Mouse (Mus musculus): ENCODE data around the gene Zfp600.
"Not testable (repeated sequence)": the region's sequence is repeated elsewhere in the genome, so short reads cannot be mapped to it uniquely, and the experiment has no call there.

Zfp600 gene

DNA sequence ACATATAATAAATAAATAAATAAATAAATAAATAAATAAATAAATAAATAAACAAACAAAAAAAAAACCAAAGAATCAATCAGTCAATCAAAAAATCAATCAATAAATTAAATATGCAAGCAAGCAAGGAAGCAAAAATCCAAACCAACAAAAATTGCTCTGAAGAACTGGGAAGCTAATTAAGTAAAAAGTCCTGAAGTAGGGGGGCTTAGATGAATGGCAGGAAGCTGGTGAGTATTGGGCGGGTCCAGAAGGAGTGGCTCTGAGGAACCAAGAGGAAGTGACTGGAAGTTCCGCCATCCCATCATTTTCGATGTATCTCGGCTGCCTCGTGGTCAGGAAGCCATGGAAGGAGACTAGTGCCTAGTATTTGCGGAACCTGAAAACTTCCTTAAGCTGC, at the start of gene Zfp600:
Zfp600 (plus strand) TSS at position 301 of the 400 bp plus-strand sequence.
- DNase-seq (ENCODE audit: extremely low read depth, low read depth, low spot score), result not testable (repeated sequence)

DNA sequence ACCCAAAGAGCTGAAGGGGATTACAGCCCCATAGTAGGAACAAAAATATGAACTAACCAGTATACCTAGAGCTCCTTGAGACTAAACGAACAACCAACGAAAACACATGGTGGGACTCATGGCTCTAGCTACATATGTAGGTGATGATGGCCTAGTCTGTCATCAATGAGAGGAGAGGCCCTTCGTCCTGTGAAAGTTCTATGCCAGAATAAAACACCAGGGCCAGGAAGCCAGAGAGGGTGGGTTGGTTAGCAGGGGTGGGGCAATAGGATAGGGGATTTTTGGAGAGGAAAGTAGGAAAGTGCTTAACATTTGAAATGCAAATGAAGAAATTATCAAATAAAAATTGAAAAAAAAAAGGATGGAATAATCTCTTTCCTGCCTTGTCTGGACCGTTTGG, 6.3 kb downstream of the Zfp600 start:
- not testable (repeated sequence) for DNase-seq (ENCODE audit: extremely low read depth, low read depth, low spot score)

DNA sequence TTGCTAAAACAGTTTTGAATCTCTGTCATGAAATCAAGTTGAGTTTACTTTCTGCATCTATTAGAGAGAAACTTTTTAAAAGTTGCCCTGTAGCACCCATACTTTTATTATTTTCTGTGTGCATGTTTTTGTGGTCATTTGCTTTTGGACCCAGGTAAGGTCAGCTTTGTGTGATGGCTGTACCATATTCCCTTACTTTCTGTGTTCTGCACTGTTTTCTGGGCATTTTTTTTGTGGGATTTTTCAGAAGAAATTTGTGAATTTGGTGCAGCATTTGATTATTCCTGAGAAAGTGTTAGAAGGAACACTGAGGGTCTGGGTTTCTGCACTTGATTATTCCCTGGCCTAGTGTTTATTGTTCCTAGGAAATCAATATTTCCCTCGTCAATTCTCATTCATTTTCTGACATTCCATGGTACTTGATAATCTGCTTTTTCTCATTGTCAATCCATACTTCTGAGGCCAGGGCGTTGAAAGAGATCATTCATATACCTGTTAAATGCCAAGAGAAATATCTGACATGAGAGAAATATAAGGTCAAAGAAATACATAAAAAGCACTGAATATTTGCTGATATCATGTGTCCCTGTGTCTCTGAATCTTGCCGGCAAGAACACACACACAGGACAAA, 10.7 kb downstream of the Zfp600 start:
- DNase-seq (ENCODE audit: extremely low read depth, low read depth, low spot score), result not testable (repeated sequence)

DNA sequence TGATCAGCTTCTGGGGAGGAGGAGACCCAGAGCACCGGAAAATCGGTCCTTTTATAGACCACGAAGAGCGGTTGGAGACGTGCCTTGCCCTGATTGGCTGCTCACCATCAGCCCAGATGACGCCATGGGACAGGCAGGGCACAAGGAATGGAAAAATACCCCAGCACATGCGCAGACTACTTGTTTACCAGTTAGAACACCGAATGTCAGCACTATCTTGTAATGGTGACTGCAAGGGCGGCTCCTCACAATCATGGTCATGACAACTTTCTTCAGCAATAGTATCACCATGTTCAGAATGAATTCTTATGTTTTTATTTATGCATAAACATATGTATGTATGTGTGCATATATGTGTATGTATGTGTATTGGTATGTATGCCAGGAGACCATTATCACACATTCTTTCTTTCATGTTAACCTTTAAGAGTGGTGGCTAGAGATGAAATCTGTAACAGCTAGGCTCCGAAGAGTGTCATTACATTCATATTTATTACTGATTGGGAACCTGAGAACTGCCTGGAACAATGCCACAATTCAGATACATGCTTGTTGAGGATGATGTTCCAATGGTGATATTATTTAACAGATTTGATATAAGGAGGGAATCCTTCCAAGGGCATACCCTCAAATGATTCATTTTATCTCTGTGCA, 11.4 kb downstream of the Zfp600 start:
- DNase-seq (ENCODE audit: extremely low read depth, low read depth, low spot score), result not testable (repeated sequence)

DNA sequence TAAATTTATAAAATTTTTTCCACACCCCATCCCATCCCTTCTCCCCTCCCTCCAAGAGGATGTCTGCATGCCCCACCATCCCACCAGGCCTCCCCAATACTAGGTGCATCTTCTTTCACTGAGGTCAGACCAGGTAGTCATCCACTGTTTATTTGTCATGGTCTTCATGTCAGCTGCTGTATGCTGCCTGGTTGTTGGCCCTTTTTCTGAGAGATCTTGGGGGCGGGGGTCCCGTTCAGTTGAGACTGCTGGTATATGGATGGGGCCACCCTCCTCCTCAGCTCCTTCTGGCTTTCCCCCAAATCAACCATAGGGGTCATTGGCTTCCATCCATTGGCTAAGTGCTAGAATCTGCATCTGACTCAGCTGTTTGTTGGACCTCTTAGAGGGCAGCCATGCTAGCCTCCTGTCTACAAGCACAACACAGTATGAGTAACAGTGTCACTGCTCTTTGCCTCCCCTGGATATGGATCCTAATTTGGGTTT, 12.1 kb downstream of the Zfp600 start:
- DNase-seq (ENCODE audit: extremely low read depth, low read depth, low spot score), result not testable (repeated sequence)

DNA sequence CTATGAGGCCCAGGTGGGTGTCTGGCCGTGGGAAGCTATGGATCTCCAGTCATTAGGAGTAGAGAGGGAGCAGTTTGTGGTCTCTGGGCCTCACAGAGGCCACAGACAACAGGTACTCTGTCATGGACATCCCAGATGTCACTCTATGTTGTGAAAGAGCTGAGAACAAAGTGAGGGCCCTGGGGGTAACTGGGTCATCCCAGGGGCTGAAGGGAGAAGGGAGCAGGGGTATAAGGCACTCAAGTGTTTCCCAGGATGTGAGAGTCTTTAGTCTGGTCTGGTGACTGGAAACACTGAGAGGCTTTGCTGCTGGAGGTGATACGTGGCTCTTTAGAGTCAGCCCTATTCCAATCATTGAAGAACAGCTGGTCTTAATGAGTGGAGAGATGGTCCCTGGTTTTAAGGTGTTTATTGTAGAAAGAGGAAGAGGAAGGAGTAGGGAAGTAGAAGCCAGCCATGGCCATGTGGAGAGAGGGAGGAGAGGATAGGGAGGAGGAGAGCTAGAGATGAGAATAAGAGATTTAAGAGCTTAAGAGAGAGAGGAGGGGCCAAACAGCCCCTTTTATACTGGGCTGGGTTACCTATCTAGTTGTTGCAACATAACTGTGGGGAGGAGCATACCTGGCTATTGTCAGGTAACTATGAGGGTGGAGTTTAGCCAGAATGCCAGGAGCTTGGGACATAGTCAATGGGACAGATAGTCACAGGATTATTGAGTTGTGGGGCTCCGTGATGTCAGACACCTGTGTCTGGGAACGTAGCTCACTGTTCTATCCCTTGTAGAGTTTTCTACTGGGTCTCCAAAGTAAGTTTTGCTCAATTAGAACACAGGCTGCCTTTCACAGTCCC, 17.0 kb downstream of the Zfp600 start:
- DNase-seq (ENCODE audit: extremely low read depth, low read depth, low spot score), result not testable (repeated sequence)

DNA sequence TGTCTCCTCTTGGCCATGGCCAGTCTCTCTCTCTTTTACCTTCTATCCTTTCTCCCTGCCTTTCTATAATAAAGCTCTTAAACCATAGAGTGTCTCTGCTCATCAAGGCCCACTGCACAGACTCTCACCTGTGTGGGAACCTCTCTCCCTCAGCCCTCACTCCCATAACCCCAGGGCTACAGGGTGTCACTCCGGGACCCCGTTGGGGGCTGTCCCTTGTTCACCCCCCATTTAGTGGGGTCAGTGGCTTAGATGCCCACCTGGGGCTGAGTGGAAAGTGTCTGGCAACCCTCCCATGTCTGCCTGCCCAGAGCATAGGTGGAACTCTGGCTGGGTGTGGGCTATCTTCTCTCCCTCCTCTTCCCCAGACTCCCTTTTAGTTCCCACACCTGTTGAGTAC, 47.7 kb downstream of the Zfp600 start:
- not testable (repeated sequence) for DNase-seq (ENCODE audit: extremely low read depth, low read depth, low spot score)

DNA sequence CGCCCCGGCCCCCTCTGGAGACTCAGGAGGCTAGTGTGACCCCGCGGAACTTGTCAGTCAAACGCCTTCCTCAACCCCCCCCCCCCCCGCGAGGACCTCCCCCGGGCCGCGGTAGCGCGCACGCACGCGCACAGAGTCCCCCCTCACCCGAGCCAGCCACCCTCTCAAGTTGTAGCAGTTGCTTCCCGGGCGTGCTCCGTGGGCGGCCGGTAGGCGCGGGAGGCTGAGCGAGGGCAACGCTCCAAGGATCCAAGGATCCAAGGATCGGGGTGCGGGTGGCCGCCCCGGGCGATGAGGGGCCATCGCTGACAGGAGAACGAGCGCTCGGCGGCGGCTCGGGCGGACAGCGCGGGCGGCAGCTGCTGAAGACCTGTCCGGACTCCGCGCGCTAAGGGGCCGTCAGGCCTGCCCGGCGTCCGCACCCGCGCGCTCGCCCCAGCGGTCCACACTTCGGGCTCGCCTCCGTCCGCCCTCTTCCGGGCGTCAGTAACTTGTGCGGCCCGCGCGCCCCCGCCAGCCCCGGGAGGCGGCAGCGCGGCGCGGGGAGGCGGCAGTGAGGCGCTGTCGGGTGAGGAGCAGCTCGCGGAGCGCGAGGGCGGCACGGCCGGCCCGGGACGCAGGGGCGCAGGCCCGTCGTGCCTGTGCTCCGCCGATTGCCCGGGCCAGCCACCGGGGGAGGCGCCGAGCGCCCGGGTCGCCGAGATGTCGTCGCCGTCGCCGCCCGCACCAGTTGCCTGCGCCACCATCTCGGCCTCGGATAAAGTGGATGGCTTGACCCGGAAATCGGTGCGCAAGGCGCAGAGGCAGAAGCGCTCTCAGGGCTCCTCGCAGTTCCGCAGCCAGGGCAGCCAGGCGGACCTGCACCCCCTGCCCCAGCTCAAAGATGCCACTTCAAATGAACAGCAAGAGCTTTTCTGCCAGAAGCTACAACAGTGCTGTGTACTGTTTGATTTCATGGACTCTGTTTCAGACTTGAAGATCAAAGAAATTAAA, 82.9 kb downstream of the Zfp600 start:
- DNase-seq (ENCODE audit: extremely low read depth, low read depth, low spot score), result not testable (repeated sequence)

DNA sequence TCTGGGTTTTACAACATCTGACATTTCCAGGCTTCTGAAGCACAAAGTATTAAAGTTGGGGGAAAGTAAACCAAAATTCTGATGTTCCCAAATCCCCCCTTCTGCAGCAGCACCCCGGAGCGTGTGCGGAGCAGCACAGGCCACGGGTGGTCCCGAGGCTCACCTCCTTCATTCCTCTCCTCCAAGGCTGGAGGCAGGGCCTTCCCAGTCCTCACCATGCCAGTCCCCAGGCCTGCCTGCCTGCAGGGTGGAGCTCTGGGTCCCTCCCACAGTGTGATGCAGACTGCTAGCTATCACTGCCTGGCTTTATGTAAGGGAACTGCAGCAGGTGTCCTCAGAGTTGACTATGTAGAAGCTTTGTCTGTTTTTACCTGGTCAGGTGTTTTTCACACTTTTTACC, 85.5 kb downstream of the Zfp600 start:
- DNase-seq (ENCODE audit: extremely low read depth, low read depth, low spot score), result not testable (repeated sequence)

Data from fat pad, adult 2 months (tissue).